Mouse (Mus musculus) embryonic facial prominence, embryonic 11.5 days (tissue): ENCODE results near the gene Dop1b. TPM values are rescaled to one million over a fixed set of nuclear protein-coding genes. Genes with fewer than 3 reads are reported as not detected.
"Not testable (repeated sequence)": the region's sequence is repeated elsewhere in the genome, so short reads cannot be mapped to it uniquely, and the experiment has no call there.

Source experiments
- ATAC-seq: fragments of 200-750 bp; cut with Nextera tagmentation; replicated peaks from 2 replicates; pipeline ENCODE4 v1.8.0; 2017; ENCODE audit warnings: low read depth; ENCODE audit not compliant: insufficient number of reproducible peaks, low FRiP score, low TSS enrichment
- DNase-seq: peaks from one replicate; pipeline ENCODE4 v3.0.0-alpha.2; 2015; ENCODE audit warnings: low spot score
- H3K27ac ChIP-seq: fragments of 300-500 bp; sonication (generic); replicated peaks from 2 replicates; pipeline ENCODE4 v1.5.1; 2014; ENCODE audit warnings: mild to moderate bottlenecking, low read depth, low read length, control low read depth
- H3K27me3 ChIP-seq: fragments of 300-500 bp; sonication (generic); 2 replicates; pipeline ENCODE4 v1.6.1; 2014; ENCODE audit warnings: mild to moderate bottlenecking, low read length, moderate library complexity, mixed read lengths; ENCODE audit not compliant: control insufficient read depth, insufficient read depth
- H3K36me3 ChIP-seq: fragments of 300-500 bp; sonication (generic); replicated peaks from 2 replicates; pipeline ENCODE4 v1.6.1; 2014; ENCODE audit warnings: low read depth, mild to moderate bottlenecking, low read length, moderate library complexity, mixed read lengths; ENCODE audit not compliant: control insufficient read depth, insufficient read depth
- H3K4me1 ChIP-seq: fragments of 300-500 bp; sonication (generic); 2 replicates; pipeline ENCODE4 v1.6.1; 2014; ENCODE audit warnings: low read length, mixed read lengths; ENCODE audit not compliant: control insufficient read depth, insufficient read depth
- H3K4me2 ChIP-seq: fragments of 300-500 bp; sonication (generic); 2 replicates; pipeline ENCODE4 v1.6.1; 2014; ENCODE audit warnings: low read depth, mild to moderate bottlenecking, control low read depth, low read length, moderate library complexity
- H3K4me3 ChIP-seq: fragments of 300-500 bp; sonication (generic); 2 replicates; pipeline ENCODE4 v1.5.1; 2014; ENCODE audit warnings: low read depth, low read length, control low read depth
- H3K9ac ChIP-seq: fragments of 300-500 bp; sonication (generic); replicated peaks from 2 replicates; pipeline ENCODE4 v1.6.1; 2014; ENCODE audit warnings: mild to moderate bottlenecking, control low read depth, low read length
- H3K9me3 ChIP-seq: fragments of 300-500 bp; sonication (generic); replicated peaks from 2 replicates; pipeline ENCODE4 v1.6.1; 2016; ENCODE audit warnings: mild to moderate bottlenecking, low read length, inconsistent platforms, mixed read lengths; ENCODE audit not compliant: control insufficient read depth
- WGBS: fragments of 180-500 bp; shearing (Covaris S2); extraction: QIAGEN DNeasy Blood & Tissue Kit; methylation state at CpG from one replicate; pipeline ENCODE4 v1.1.7; 2014; 5-methylcytosine and 5-hydroxymethylcytosine counted together
- polyA plus RNA-seq: library from polyadenylated mRNA; unstranded; fragments of >200 nt; fragmentation: Nextera tagmentation; extraction: Ambion mirVana; gene quantifications from 2 replicates; pipeline ENCODE4 v1.2.1, GENCODE M21; 2014

Dop1b gene
- polyA plus RNA-seq, 1 experiment from 2014 or later, result 5.7 TPM

- H3K4me2 ChIP-seq, result no peak overlapping the region
Measured at GRCm38 (mm10) chr16:93767548-93767947, 55.8 kb downstream of the Dop1b start.

GRCm38 (mm10) chr16:93769621-93770020, 57.9 kb downstream of the Dop1b start:
- DNase-seq (no peak), ATAC-seq (no peak)
- Histone ChIP-seq H3K4me1 (no peaks in the 10 kb centered on the region), H3K4me2 (no peak overlapping the region), H3K9me3 (no peaks in the 10 kb centered on the region), H3K4me3 (no peak overlapping the region), H3K9ac (no peak overlapping the region), H3K36me3 (no peaks in the 10 kb centered on the region), H3K27ac (no peak overlapping the region), H3K27me3 (no peaks in the 10 kb centered on the region)
- WGBS, result 86% methylated on average over 15 of the region's 15 CpGs

More at GRCm38 (mm10) chr16:93767548-93767947, 55.8 kb downstream of the Dop1b start:
- no peak overlapping the region for H3K27ac ChIP-seq
- DNase-seq (no peak), ATAC-seq (no peak)
- 51% methylated on average over 6 of the region's 6 CpGs for WGBS
- no peak overlapping the region for H3K9ac ChIP-seq
- no peaks in the 10 kb centered on the region for H3K4me1 ChIP-seq
- no peaks in the 10 kb centered on the region for H3K27me3 ChIP-seq
- H3K4me3 ChIP-seq, result no peak overlapping the region
- no peaks in the 10 kb centered on the region for H3K9me3 ChIP-seq
- no peaks in the 10 kb centered on the region for H3K36me3 ChIP-seq

GRCm38 (mm10) chr16:93770271-93770926, 58.7 kb downstream of the Dop1b start:
- H3K27me3 ChIP-seq, result no peaks in the 10 kb centered on the region
- no peak overlapping the region for H3K4me3 ChIP-seq
- DNase-seq (no peak), ATAC-seq (no peak)
- no peaks in the 10 kb centered on the region for H3K9me3 ChIP-seq
- no peak overlapping the region for H3K27ac ChIP-seq
- no peak overlapping the region for H3K4me2 ChIP-seq
- no peaks in the 10 kb centered on the region for H3K36me3 ChIP-seq
- H3K9ac ChIP-seq, result no peak overlapping the region
- H3K4me1 ChIP-seq, result no peaks in the 10 kb centered on the region
- WGBS, result 75% methylated on average over 31 of the region's 32 CpGs

GRCm38 (mm10) chr16:93774658-93775057, 63.0 kb downstream of the Dop1b start:
- DNase-seq, result no peak
- ATAC-seq, result no peak
- Histone ChIP-seq H3K27ac (no peak overlapping the region), H3K4me2 (no peak overlapping the region), H3K9ac (no peak overlapping the region), H3K36me3 (no peaks in the 10 kb centered on the region), H3K27me3 (no peaks in the 10 kb centered on the region), H3K4me3 (no peak overlapping the region), H3K9me3 (no peaks in the 10 kb centered on the region), H3K4me1 (no peaks in the 10 kb centered on the region)
- WGBS, result 82% methylated on average over 5 of the region's 5 CpGs

- ATAC-seq, result no peak
- DNase-seq, result no peak
- H3K4me3 ChIP-seq, result no peak overlapping the region
- no peaks in the 10 kb centered on the region for H3K27me3 ChIP-seq
- 78% methylated on average over 5 of the region's 5 CpGs for WGBS
- no peaks in the 10 kb centered on the region for H3K36me3 ChIP-seq
- no peaks in the 10 kb centered on the region for H3K9me3 ChIP-seq
- no peaks in the 10 kb centered on the region for H3K4me1 ChIP-seq
- H3K27ac ChIP-seq, result no peak overlapping the region
- H3K9ac ChIP-seq, result no peak overlapping the region
- H3K4me2 ChIP-seq, result no peak overlapping the region
Measured at GRCm38 (mm10) chr16:93776468-93776867, 64.8 kb downstream of the Dop1b start.

- no peaks in the 10 kb centered on the region for H3K4me1 ChIP-seq
- DNase-seq (no peak), ATAC-seq (no peak)
- H3K4me2 ChIP-seq, result no peak overlapping the region
- H3K27me3 ChIP-seq, result no peaks in the 10 kb centered on the region
- no peak overlapping the region for H3K4me3 ChIP-seq
- no peaks in the 10 kb centered on the region for H3K36me3 ChIP-seq
- H3K9ac ChIP-seq, result no peak overlapping the region
- no peaks in the 10 kb centered on the region for H3K9me3 ChIP-seq
- 54% methylated on average over 14 of the region's 14 CpGs for WGBS
- H3K27ac ChIP-seq, result no peak overlapping the region
Measured at GRCm38 (mm10) chr16:93777247-93777999, 65.7 kb downstream of the Dop1b start.

GRCm38 (mm10) chr16:93778393-93778792, 66.7 kb downstream of the Dop1b start:
- H3K4me1 ChIP-seq, H3K36me3 ChIP-seq, H3K4me2 ChIP-seq, H3K27ac ChIP-seq, H3K27me3 ChIP-seq, H3K4me3 ChIP-seq, ATAC-seq, H3K9ac ChIP-seq, DNase-seq, H3K9me3 ChIP-seq: not testable (repeated sequence)
- 75% methylated on average over 4 of the region's 4 CpGs for WGBS

- no peaks in the 10 kb centered on the region for H3K4me1 ChIP-seq
- H3K4me3 ChIP-seq, result no peak overlapping the region
- H3K4me2 ChIP-seq, result no peak overlapping the region
- H3K9me3 ChIP-seq, result no peaks in the 10 kb centered on the region; the same call in 1 of the 2 replicates
- ATAC-seq, result no peak
- no peak overlapping the region for H3K9ac ChIP-seq
- no peak overlapping the region for H3K27ac ChIP-seq
- WGBS, result 80% methylated on average over 4 of the region's 4 CpGs
- H3K36me3 ChIP-seq, result no peaks in the 10 kb centered on the region
- DNase-seq, result no peak
- no peaks in the 10 kb centered on the region for H3K27me3 ChIP-seq
Measured at GRCm38 (mm10) chr16:93779554-93779953, 67.8 kb downstream of the Dop1b start.
